In genomic region chr3:137867133-137867436, GRCm38 (mm10) we compare ENCODE assay signal across 8 mouse cellular contexts. TPM values are rescaled to one million over a fixed set of nuclear protein-coding genes. Genes with fewer than 3 reads are reported as not detected.
DNase-seq lines count a peak whose midpoint lies in the region; ATAC-seq lines count a peak whose summit lies in the region.

No protein-coding gene starts in this region.

- H3K9ac ChIP-seq in lung, embryonic 15.5 days, result peak overlapping the region; percentile 98
- H3K9ac ChIP-seq in intestine, embryonic 14.5 days (ENCODE audit: low read length), result peak overlapping the region; percentile 94
- peak overlapping the region; percentile 99 for H3K9ac ChIP-seq in neural tube, embryonic 13.5 days

- no peak for ATAC-seq in lung, embryonic 15.5 days (ENCODE audit: borderline replicate concordance, extremely low read depth, low FRiP score, low TSS enrichment)
- no peak for ATAC-seq in intestine, embryonic 14.5 days (replicated peaks; ENCODE audit: low FRiP score, low TSS enrichment, low read depth)
- ATAC-seq in neural tube, embryonic 13.5 days (ENCODE audit: low read depth), result no peak
- no peak for ATAC-seq in megakaryocyte-erythroid progenitor cell, adult 5-6 weeks (replicated peaks; ENCODE audit: low FRiP score, low TSS enrichment, poor library complexity, severe bottlenecking)

- peak overlapping the region; percentile 100 for H3K27ac ChIP-seq in lung, embryonic 15.5 days
- H3K27ac ChIP-seq in embryonic facial prominence, embryonic 10.5 days (replicated peaks), result peak overlapping the region; percentile 97
- H3K27ac ChIP-seq in intestine, embryonic 14.5 days (ENCODE audit: low read depth), result peak overlapping the region; percentile 97
- H3K27ac ChIP-seq in neural tube, embryonic 13.5 days (replicated peaks), result peak overlapping the region; percentile 99

- WGBS in lung, embryonic 15.5 days, result 0% methylated on average over 2 of the region's 2 CpGs
- 4% methylated on average over 2 of the region's 2 CpGs for WGBS in embryonic facial prominence, embryonic 10.5 days
- WGBS in intestine, embryonic 14.5 days, result 7% methylated on average over 2 of the region's 2 CpGs
- WGBS in neural tube, embryonic 13.5 days, result 0% methylated on average over 2 of the region's 2 CpGs

- H3K4me3 ChIP-seq in lung, embryonic 15.5 days, result peak overlapping the region; percentile 86
- H3K4me3 ChIP-seq in embryonic facial prominence, embryonic 10.5 days, result peak overlapping the region; percentile 82
- peak overlapping the region; percentile 65 for H3K4me3 ChIP-seq in intestine, embryonic 14.5 days (ENCODE audit: low read depth, low read length)
- peak overlapping the region; percentile 90 for H3K4me3 ChIP-seq in neural tube, embryonic 13.5 days

- no peaks in the 10 kb centered on the region for H3K9me3 ChIP-seq in lung, embryonic 15.5 days
- H3K9me3 ChIP-seq in embryonic facial prominence, embryonic 10.5 days, result no peaks in the 10 kb centered on the region
- H3K9me3 ChIP-seq in intestine, embryonic 14.5 days (ENCODE audit: control insufficient read depth, low read length), result no peaks in the 10 kb centered on the region
- no peaks in the 10 kb centered on the region for H3K9me3 ChIP-seq in neural tube, embryonic 13.5 days

- H3K4me1 ChIP-seq in lung, embryonic 15.5 days, result peaks cover 18% of the 10 kb centered on the region
- peaks cover 22% of the 10 kb centered on the region for H3K4me1 ChIP-seq in embryonic facial prominence, embryonic 10.5 days
- H3K4me1 ChIP-seq in intestine, embryonic 14.5 days (replicated peaks; ENCODE audit: control insufficient read depth, insufficient read depth, low read length), result peaks cover 9% of the 10 kb centered on the region; the same call in 1 of the 2 replicates
- H3K4me1 ChIP-seq in neural tube, embryonic 13.5 days (replicated peaks), result peaks cover 34% of the 10 kb centered on the region

- H3K4me2 ChIP-seq in lung, embryonic 15.5 days, result peak overlapping the region; percentile 88
- peak overlapping the region; percentile 67 for H3K4me2 ChIP-seq in intestine, embryonic 14.5 days (ENCODE audit: low read length)
- peak overlapping the region; percentile 80 for H3K4me2 ChIP-seq in neural tube, embryonic 13.5 days

- H3K36me3 ChIP-seq in lung, embryonic 15.5 days, result 0 out of 2 replicates have a peak, but pooled peaks cover 4% of the 10 kb centered on the region
- H3K36me3 ChIP-seq in embryonic facial prominence, embryonic 10.5 days (replicated peaks), result peaks cover 17% of the 10 kb centered on the region
- H3K36me3 ChIP-seq in intestine, embryonic 14.5 days (ENCODE audit: control insufficient read depth, insufficient read depth, low read length), result peaks cover 14% of the 10 kb centered on the region; the same call in 1 of the 2 replicates
- H3K36me3 ChIP-seq in neural tube, embryonic 13.5 days, result 0 out of 2 replicates have a peak, but pooled peaks cover 3% of the 10 kb centered on the region

- H3K27me3 ChIP-seq in lung, embryonic 15.5 days, result no peaks in the 10 kb centered on the region
- no peaks in the 10 kb centered on the region for H3K27me3 ChIP-seq in embryonic facial prominence, embryonic 10.5 days (replicated peaks; ENCODE audit: low read depth, poor library complexity, severe bottlenecking)
- no peaks in the 10 kb centered on the region for H3K27me3 ChIP-seq in intestine, embryonic 14.5 days (replicated peaks; ENCODE audit: control insufficient read depth, insufficient read depth, low read length)
- H3K27me3 ChIP-seq in neural tube, embryonic 13.5 days, result no peaks in the 10 kb centered on the region

- DNase-seq in lung, postnatal 10 days, result no peak
- no peak for DNase-seq in embryonic facial prominence, embryonic 10.5 days (ENCODE audit: low spot score)
- DNase-seq in intestine, embryonic 14.5 days (ENCODE audit: low spot score), result no peak
- no peak for DNase-seq in thymus, postnatal 4 days
- DNase-seq in natural killer cell, adult 2 months (ENCODE audit: low spot score in 2 of 2), result no peak

RNA-seq across cellular contexts. Expression of gene Dnajb14, which starts 0.4 kb away (rescaled TPM):
- polyA plus RNA-seq in lung, embryonic 15.5 days (2015; fragmentation: Nextera tagmentation; extraction: Ambion mirVana), result 10.3 and 10.8 TPM in 2 replicates
- polyA plus RNA-seq in embryonic facial prominence, embryonic 10.5 days (2016; fragmentation: Nextera tagmentation; extraction: Ambion mirVana), result 7.5 and 7.9 TPM in 2 replicates
- 9.8 and 10.0 TPM in 2 replicates for polyA plus RNA-seq in intestine, embryonic 14.5 days (2014; fragmentation: Nextera tagmentation; extraction: Ambion mirVana)
- polyA plus RNA-seq in neural tube, embryonic 13.5 days (2015; fragmentation: Nextera tagmentation; extraction: Ambion mirVana), result 12.9 and 13.0 TPM in 2 replicates
- 10.3 and 12.8 TPM in 2 replicates for total RNA-seq in megakaryocyte-erythroid progenitor cell, adult 5-6 weeks (2014; fragmentation: Nextera tagmentation)
- total RNA-seq in megakaryocyte-erythroid progenitor cell, adult 5-6 weeks (2017), result 7.2 and 9.4 TPM in 2 replicates

RNA-seq across cellular contexts. Expression of gene H2afz, which starts 2.8 kb away (rescaled TPM):
- 2,195 and 2,315 TPM in 2 replicates for polyA plus RNA-seq in lung, embryonic 15.5 days (2015; fragmentation: Nextera tagmentation; extraction: Ambion mirVana)
- 3,248 and 3,273 TPM in 2 replicates for polyA plus RNA-seq in embryonic facial prominence, embryonic 10.5 days (2016; fragmentation: Nextera tagmentation; extraction: Ambion mirVana)
- polyA plus RNA-seq in intestine, embryonic 14.5 days (2014; fragmentation: Nextera tagmentation; extraction: Ambion mirVana), result 1,744 and 1,778 TPM in 2 replicates
- 1,003 and 1,122 TPM in 2 replicates for polyA plus RNA-seq in neural tube, embryonic 13.5 days (2015; fragmentation: Nextera tagmentation; extraction: Ambion mirVana)
- total RNA-seq in megakaryocyte-erythroid progenitor cell, adult 5-6 weeks (2014; fragmentation: Nextera tagmentation), result 1,513 and 1,536 TPM in 2 replicates
- 915 and 1,060 TPM in 2 replicates for total RNA-seq in megakaryocyte-erythroid progenitor cell, adult 5-6 weeks (2017)

RNA-seq across cellular contexts. Expression of gene Lamtor3, which starts 51.2 kb away (rescaled TPM):
- polyA plus RNA-seq in lung, embryonic 15.5 days (2015; fragmentation: Nextera tagmentation; extraction: Ambion mirVana), result 104 and 110 TPM in 2 replicates
- 86.7 and 88.8 TPM in 2 replicates for polyA plus RNA-seq in embryonic facial prominence, embryonic 10.5 days (2016; fragmentation: Nextera tagmentation; extraction: Ambion mirVana)
- 106 and 110 TPM in 2 replicates for polyA plus RNA-seq in intestine, embryonic 14.5 days (2014; fragmentation: Nextera tagmentation; extraction: Ambion mirVana)
- polyA plus RNA-seq in neural tube, embryonic 13.5 days (2015; fragmentation: Nextera tagmentation; extraction: Ambion mirVana), result 115 and 118 TPM in 2 replicates
- total RNA-seq in megakaryocyte-erythroid progenitor cell, adult 5-6 weeks (2014; fragmentation: Nextera tagmentation), result 65.7 and 77.2 TPM in 2 replicates
- 81.7 and 82.1 TPM in 2 replicates for total RNA-seq in megakaryocyte-erythroid progenitor cell, adult 5-6 weeks (2017)
